Mouse (Mus musculus) ovary, postnatal 14 days (tissue): ENCODE measurements at regions not wholly inside any gene's neighbourhood (a gene's known extent, or its start where the extent isn't known, plus 50 kb on each side); places are given as distances from the start of the nearest gene placed in this dataset.

ENCODE experiments used
- DNase-seq: peaks from one replicate; pipeline ENCODE4 v3.0.0; 2022; ENCODE audit warnings: low spot score

GRCm38 (mm10) chr4:150800774-150801173 is 52.9 kb upstream of the Errfi1 start:
- no peak for DNase-seq

GRCm38 (mm10) chr4:150799550-150800398 is 53.9 kb upstream of the Errfi1 start:
- no peak for DNase-seq

GRCm38 (mm10) chr4:150798783-150799530 is 54.8 kb upstream of the Errfi1 start:
- DNase-seq: no peak

GRCm38 (mm10) chr4:150798281-150798680 is 55.4 kb upstream of the Errfi1 start:
- DNase-seq: no peak

- no peak for DNase-seq
Measured at GRCm38 (mm10) chr4:150797057-150797456, 56.7 kb upstream of the Errfi1 start.

GRCm38 (mm10) chr4:150794878-150795277 is 58.8 kb upstream of the Errfi1 start:
- no peak for DNase-seq

- DNase-seq: no peak
Measured at GRCm38 (mm10) chr4:150794257-150794794, 59.4 kb upstream of the Errfi1 start.

GRCm38 (mm10) chr4:150793146-150793545 is 60.6 kb upstream of the Errfi1 start:
- DNase-seq: no peak

GRCm38 (mm10) chr4:150789166-150789565 is 64.6 kb upstream of the Errfi1 start:
- DNase-seq: no peak

- DNase-seq: no peak
Measured at GRCm38 (mm10) chr4:150787113-150787512, 66.6 kb upstream of the Errfi1 start.

GRCm38 (mm10) chr4:150786651-150787050 is 67.1 kb upstream of the Errfi1 start:
- no peak for DNase-seq

- no peak for DNase-seq
Measured at GRCm38 (mm10) chr4:150784491-150785451, 68.9 kb upstream of the Errfi1 start.

- no peak for DNase-seq
Measured at GRCm38 (mm10) chr4:150781304-150781703, 72.4 kb upstream of the Errfi1 start.

- DNase-seq: no peak
Measured at GRCm38 (mm10) chr4:150779340-150779739, 74.4 kb upstream of the Errfi1 start.

- DNase-seq: no peak
Measured at GRCm38 (mm10) chr4:150778683-150779082, 75.0 kb upstream of the Errfi1 start.

GRCm38 (mm10) chr4:150775695-150776521 is 77.8 kb upstream of the Errfi1 start:
- no peak for DNase-seq

GRCm38 (mm10) chr4:150775281-150775680 is 78.4 kb upstream of the Errfi1 start:
- no peak for DNase-seq

GRCm38 (mm10) chr4:150774289-150774914 is 79.3 kb upstream of the Errfi1 start:
- DNase-seq: no peak

GRCm38 (mm10) chr4:150771922-150772651 is 81.6 kb upstream of the Errfi1 start:
- DNase-seq: no peak

GRCm38 (mm10) chr4:150771469-150771868 is 82.2 kb upstream of the Errfi1 start:
- no peak for DNase-seq
